Mouse (Mus musculus): Measurements from ENCODE around the gene Olfml2a.

Olfml2a gene

DNA sequence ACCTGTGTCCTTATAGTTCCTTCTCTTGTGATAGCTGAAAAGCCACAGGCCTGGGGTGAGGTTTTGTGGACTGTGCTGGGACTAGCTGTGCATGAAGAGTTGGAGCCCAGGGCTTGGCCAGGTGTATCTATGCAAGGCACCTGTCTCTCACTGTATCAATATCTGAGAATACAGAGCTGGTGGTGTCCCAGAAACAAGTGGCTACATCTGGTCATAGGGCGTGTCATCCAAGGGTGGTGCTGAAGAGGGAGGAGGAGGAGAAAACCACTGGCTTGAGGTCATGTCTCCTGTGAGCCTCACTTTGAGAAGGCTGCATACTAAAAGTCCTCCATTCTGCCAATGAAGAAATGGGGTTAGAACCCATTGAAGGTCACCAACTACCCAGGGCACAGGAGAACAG, 6.2 kb downstream of the Olfml2a start:
- no peak for DNase-seq (ENCODE audit: low read depth)

DNA sequence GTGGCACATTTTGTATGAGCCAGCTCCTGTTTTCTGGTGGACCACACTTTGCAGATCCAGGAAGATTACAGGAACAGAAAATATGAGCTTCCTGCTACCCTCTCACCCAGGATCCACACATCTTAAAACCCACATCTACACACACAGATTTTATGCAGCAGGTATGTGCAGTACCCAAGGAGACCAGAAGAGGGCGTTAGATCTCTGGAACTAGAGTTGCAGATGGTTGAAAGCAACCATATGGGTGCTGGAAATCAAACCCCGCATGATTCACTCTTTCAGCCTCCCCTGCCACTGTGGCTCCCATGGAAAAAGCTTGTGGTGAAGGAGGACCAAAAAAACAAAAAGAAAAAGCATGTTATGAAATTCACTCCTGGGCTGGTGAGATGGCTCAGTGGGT, 7.3 kb downstream of the Olfml2a start:
- DNase-seq (ENCODE audit: low read depth): no peak

DNA sequence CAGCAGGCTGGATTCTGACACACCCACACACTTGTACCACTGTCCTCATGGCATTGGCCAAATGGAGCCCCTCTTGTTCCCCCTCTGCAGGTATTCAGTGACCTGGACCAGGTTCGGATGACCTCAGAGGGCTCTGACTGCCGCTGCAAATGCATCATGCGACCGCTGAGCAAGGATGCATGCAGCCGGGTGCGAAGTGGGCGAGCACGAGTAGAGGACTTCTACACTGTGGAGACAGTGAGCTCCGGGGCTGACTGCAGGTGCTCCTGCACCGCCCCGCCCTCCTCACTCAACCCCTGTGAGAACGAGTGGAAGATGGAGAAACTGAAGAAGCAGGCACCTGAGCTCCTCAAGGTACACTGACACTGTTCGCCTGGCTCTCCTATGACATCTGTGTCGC, 9.6 kb downstream of the Olfml2a start:
- DNase-seq (ENCODE audit: low read depth): no peak

DNA sequence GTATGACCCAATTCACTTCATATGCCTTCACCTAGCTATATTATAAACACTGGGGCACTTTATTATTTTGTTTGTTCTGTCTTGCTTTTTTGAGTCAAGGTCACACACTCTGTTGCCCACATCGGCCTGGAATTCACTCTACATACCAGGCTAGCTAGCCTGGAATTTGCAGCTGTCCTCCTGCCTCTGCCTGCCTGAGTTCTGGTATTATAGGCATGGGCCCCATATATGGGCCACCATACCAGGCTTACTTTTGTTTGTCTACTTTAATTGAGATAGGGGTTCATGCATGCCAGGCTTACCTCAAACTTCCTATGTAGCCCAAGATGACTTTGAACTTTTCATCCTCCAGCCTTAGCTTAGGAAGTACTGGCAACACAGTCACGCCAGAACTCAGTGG, 10.1 kb downstream of the Olfml2a start:
- DNase-seq (ENCODE audit: low read depth): no peak

DNA sequence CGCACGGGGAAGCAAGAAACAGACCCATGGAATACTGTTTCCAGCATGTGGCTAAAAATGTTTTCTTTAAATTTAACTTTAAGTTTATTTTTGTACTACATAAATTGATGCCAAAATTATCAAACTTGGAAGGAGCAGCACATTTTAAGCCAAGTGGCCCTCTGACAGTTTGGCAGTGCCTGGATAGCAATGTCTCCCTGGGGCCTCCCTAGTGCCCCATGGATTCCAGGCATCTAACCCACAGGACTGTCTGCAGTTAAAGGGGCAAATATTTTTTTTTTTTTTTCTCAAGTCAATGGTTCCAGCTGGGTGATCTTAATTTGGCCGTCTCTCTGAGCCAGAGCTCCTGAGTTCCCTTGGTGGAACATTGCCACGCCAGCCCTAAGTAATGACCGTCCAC, 11.4 kb downstream of the Olfml2a start:
- DNase-seq (ENCODE audit: low read depth): no peak

DNA sequence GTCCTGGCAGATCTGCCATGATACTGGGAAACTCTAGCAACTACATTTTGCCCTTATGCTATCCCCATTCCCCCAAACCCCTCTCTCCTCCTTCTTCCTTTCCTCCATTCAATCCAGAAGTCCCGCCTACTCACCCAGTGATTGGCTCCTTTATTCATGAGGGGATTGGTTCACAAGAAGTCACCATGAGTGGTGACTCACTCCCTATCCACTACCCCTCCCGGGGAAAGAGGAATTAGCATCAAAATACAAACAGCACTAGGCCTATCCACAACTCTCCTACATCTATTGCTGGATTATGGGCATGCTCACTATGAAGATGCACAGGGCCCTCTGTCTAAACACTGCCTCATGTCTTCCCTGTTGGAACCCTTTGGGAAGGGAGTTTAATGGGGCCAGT, 12.2 kb downstream of the Olfml2a start:
- peak; percentile 51 for DNase-seq (ENCODE audit: low read depth)

DNA sequence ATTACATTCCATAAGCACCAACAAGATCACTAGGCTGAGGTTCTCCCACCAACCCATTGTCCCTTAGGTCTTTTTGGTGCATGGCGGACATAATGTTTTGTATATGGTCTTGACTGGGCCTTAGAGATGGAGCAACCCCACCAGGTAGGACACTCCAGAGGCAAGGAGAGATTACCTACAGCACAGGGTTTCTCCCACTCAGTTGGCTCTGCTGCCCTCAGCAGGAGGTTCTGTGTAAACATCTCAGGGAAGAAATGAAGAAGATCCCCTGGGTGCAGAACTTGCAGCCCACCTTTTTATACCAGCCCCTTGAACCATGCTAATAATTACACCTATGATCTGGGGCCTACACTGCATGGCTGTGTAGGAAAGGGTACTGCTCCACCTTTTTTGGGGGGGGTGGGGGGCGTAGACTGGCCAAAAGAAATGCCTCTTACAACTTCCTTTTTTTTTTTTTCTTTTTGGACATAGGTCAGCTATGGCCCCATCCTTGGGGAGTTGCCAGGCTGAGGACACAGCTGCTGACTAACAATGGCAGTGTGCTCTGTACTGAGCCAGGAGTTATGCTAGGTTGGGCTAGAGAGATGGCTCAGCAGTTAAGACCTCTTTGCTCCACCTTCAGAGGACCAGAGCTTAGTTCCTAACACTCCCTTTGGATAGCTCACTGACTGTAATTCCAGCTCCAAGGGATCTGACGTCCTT, 12.8 kb downstream of the Olfml2a start:
- DNase-seq (ENCODE audit: low read depth): peak; percentile 64

DNA sequence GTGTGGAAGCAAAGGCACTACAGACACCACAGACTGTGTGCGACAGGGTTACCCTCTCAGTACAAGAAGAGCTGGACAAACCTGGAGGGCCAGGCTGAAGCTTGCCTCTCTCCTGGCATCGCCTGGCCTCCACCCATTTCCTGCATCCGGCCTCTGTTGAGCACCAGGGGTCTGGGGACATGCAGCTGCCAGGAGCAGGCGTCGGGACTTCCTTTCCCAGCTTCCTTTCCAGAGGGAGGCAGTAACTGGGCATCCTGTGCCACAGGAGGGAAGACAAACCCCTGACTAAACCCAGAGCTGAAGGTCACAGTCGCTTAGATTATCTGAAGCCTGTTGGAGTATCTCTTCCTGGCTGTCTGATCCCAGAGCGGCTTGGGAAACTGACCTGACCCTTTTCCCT, 15.8 kb downstream of the Olfml2a start:
- no peak for DNase-seq (ENCODE audit: low read depth)

DNA sequence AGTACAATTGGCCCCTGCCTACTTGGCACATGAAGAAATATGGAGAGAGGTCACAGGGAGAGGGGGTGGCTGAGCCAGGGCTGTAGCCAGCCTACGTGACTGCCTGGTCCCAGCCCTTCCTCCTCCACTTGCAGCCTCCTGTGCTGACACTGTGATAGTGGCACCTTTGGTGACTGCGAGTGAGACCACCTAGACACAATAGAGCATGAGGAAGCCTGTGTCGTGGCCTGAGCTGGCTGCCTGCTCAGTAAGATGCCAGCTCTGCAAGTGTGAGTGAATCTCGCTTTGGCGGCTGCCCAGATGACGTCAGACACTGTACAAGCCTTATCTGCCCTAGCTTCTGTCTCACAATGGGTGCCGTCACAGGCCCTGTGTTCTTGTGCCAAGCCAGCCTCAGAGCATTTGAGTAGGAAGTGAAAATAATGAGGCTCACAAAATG, 18.5 kb downstream of the Olfml2a start:
- DNase-seq (ENCODE audit: low read depth): peak; percentile 89

DNA sequence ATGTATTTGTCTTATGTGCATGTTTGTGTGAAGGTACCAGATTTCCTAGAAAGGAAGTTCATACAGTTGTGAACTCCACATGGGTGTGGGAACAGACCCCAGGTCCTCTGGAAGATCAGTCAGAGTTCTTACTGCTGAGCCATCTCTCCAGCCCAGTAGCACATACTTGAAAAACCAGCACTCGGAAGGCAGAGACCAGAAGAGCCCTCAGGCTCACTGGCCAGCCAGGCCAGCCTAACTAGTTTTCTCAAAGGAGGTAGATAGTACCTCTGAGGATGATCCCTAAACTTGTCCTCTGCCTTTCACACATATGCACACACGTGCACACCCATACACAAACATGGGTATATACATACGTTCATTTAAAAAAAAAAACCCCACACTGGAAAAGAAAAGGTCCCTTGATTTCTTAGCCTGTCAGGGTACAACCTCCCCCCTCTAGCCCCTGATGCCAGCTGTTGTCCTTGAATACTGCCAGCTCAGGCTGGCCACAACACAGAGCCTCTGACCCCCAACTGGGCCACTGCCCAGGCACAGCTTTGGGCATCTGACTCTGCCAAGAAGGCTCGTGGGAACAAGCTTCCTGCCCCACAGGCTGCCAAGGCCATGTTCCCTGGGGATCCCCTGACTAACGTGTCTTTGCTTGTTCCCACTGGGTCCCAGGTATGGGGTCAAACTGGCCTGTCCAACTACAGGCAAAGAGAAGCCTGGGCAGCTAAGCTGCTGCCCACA, 21.5 kb downstream of the Olfml2a start:
- peak; percentile 42 for DNase-seq (ENCODE audit: low read depth)

DNA sequence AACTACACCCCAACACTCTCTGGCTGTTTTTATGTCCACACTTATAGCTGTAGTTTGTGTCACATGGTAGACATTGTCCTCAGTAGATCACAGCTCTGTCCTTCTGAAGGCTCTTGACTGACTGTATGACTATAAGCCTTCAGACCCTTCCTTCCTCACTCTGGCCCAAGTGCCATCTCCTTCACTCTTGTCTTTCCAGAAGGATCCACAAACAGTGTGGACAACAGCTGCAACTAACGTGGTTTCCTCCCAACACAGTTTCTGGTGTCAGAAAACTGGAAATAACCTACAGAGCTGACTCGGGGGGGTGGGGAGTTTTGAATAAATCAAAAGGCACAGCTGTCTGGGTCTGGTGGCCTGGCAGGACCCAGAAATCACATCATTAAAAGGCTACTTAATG, 24.3 kb downstream of the Olfml2a start:
- DNase-seq (ENCODE audit: low read depth): no peak

DNA sequence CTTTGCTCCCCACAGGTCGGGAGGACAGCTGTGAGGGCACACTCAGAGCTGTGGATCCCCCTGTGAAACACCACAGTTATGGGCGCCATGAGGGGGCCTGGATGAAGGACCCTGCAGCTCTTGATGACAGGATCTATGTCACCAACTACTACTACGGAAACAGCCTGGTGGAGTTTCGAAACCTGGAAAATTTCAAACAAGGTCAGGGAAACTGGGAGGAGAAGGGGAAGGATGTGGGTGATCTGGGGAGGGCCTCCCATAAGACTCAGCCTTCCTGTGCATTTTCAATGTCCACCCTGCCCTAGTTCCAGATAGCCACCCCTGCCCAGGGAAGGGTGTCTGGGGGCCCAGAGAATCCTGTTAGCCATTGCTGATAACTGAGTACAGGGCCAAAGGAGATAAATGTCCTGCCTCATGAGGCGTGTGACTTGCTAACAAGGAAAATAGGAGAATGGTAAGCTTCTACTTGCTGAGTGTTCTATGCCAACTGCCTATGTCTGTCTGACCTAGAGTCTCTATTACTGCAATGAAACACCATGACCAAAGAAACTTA, 26.0 kb downstream of the Olfml2a start:
- DNase-seq (ENCODE audit: low read depth): no peak

DNA sequence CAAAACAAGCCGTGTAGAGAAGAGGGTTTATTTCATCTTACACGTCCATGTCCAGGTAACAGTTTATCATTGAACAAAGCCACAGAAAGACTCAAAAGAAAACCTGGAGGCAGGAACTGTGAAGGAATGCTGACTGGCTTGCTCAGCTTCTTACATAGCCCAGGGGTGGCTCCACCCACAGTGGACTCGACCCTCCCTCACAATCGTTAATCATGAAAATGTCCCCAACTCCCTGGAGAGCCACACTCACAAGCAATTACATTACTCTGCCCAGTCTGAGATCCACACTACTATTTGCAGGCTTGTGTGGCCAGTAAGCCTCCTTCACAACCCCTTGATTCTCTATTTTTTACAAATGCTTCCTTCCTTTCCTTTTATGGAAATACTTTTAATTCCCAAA, 32.4 kb downstream of the Olfml2a start:
- DNase-seq (ENCODE audit: low read depth): no peak

DNA sequence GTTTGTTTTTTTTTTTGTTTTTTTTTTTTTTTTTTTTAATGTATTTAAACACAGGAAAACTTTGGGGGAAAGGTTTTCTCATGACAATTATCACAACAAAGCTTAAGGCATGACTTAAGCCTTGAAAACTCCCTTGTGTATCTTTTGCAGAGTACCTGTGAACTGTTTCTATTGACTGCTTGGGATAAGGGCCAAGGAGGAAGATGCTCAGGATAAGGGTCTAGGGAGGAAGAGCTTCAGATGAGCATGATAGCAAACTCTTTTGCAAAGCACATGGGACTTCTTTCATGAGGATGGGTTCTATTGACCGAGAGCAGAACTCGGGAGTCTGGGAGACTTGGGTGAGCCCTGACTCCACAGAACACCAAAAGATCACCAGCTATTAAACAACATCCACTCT, 37.9 kb downstream of the Olfml2a start:
- no peak for DNase-seq (ENCODE audit: low read depth)

DNA sequence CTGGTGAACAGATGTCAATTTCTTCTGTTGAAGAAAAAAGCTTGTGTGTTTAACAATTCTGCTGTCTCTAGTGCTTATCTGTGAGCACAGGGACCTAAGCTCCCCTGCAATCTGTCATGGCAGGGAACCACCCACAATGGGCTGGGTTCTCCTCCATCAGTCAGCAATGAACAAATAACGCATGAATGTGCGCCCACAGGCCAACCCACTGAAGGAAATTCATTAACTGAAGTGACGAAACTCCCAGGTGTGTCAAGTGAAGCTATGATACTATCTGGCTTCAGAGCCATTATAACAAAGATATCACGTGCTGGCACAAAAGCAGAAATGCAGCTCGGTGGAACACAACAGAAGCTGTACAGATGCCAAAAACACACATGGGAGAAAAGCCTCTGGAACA, 38.3 kb downstream of the Olfml2a start:
- DNase-seq (ENCODE audit: low read depth): no peak

DNA sequence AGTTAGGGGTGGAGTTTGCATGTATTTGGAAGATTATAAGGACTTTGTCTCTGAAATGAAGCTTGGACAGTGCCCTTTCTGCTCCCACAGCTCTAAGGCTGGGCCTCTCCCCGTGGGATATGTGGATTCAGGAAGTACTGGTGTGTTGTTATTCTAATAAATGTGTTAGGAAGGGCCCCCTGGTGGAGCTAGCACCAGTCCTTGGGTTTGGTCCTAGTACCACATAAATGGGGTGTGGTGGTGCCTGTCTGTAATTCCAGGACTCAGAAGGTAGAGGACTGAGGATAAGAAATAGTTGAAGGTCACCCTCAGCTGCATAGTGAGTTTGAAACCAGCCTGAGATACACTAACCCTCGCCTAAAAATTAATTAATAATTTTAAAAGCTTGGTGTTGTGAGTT, 41.4 kb downstream of the Olfml2a start:
- peak; percentile 22 for DNase-seq (ENCODE audit: low read depth)

DNA sequence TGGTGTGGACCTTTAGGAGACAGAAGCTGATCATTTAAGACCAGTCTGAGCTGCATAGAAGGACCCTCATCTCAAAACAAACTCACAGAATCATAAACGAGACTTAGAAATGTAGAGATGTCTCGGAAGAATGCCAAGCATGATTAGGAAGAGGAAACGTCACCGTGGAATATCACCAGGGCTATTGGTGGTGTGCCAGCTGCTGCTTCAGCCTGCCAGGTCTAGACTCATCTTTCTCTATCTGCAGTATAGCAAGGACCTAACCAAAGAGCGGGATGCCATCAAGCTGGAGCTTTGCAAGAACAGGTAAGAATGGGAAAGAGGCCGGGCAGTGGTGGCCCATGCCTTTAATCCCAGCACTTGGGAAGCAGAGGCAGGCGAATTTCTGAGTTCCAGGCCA, 41.9 kb downstream of the Olfml2a start:
- DNase-seq (ENCODE audit: low read depth): peak; percentile 41

DNA sequence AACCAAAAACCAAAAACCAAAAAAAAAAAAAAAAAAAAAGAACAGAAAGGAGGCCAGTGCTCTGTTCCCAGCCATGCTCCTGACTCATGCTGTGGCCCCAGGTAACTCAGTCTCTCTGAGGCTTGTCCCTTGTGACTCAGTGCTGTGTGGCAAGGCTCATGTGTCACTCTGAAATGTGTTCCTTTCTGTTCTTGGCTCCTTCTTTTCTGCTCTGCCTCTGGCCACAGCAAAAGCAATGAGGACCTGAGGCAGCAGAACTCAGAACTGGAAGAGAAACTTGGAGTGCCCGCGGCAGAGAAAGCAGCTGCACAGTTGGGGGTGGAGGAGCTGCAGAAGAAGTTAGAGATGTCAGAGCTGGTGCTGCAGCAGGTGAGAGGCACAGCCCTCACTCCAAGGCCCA, 42.4 kb downstream of the Olfml2a start:
- DNase-seq (ENCODE audit: low read depth): peak; percentile 50

DNA sequence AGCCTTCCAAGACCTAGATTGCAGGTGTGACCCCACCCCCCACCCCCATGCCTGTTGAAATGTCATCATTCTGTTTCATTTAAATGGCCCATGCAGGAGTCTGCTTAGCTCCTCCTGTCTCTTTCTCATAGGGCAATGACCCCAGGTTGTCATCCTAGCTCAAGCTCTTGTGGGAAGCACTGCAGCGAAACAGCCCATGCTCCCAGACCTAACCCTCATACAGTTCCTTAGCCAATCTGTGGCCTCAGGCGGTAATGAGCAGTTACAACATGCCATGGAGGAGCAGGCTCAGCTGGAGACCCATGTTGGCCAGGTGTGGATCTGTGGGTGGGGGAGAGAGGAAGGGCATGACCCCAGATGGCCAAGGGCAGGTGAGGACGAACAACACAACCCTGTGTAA, 43.4 kb downstream of the Olfml2a start:
- no peak for DNase-seq (ENCODE audit: low read depth)

DNA sequence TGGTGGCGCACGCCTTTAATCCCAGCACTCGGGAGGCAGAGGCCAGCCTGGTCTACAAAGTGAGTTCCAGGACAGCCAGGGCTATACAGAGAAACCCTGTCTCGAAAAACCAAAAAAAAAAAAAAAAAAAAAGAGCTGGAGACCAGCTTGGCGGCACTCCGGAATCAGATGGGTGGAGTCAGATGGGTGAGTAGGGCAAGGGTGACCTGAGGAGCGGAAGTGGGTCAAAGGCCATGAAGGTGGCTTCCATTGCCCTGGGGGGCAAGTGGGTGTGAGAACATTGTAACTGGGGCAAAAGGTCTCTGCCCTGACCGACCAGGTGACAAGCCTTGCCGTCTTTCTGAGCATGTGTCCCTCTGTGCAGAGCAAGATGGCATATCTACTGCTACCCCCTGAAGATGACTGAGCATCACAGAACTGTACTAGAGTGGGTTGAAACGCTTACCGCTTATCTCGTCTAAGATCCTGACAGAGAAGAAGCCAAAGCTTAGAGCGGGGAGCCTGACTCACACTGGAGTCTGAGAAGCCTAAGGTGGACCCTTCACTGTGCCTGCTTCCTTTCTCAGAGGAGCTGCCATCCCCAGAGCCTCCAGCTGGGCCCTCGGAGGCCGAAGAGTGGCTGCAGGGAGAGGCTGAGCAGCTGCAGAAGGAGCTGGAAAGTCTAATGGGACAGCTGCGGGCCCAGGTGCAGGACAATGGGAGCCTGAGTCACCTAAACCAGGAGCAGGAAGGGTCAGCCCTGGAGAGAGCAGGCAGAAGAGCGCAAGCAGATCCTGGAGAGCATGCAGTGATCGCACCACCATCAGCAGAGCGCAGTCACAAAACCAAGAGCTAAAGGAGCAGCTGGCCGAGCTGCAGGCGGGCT, 44.4 kb downstream of the Olfml2a start:
- no peak for DNase-seq (ENCODE audit: low read depth)

DNA sequence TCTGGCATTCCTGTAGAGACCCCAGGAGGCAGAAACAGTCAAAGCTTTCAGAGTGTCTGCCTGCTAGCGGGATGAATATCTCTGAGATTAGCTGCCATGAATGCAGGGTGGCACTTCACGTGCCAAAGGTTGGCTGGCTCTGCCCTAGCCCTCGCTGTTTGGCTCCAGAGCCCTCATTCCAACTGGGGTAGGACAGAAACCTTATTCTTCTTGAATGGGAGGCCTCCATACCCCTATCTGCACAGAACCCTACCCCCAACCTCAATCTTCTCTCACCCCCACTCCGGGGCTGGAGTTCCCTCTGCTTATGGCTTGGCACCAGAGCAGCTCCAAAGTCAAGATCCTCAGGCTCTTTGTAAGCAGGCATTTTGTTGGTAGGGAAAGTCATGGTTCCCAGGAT, 46.1 kb downstream of the Olfml2a start:
- no peak for DNase-seq (ENCODE audit: low read depth)

DNA sequence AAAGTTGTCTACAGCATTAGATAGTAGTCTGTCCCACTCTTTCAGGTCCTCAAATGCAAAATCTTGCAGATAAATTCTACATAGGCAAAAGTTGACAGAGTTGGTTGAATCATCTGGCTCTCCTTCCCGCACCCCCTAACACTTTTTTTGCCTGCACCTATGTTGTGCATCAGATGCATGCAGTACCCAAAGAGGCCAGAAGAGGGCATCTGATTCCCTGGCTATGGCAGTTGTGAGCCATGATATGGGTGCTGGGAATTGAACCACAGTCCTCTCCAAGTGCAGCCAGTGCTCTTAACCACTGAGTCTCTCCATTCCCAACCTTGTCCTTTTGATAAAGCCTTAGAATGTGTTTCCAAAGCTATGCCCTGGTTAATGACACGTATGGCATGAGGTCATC, 51.7 kb downstream of the Olfml2a start:
- DNase-seq (ENCODE audit: low read depth): no peak

DNA sequence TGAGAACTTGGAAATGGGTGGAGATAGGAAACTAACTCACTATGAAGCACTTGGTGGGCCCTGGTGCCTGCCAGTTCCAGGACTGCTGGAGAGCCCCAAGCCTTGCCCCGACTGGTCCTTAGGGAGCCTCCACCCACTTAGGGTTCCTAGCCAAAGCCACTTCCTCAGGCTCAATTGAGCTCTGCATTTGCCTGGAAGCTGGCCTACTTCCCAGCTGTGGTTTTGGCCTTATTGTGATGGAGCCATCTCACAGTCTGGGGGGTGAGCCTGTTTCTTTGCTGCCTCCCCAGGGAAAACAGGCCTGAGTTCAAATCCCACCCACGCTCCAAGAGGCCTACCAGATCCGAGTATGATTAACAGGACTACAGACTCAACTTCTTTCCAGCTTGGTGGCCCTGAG, 54.8 kb downstream of the Olfml2a start:
- peak; percentile 95 for DNase-seq (ENCODE audit: low read depth)

Measured in NIH3T3 (cell line).